Mouse (Mus musculus): ENCODE measurements around the gene Atoh8.

- no peak for TF ChIP-seq CEBPB (IDR thresholded peaks at IDR 0.05; ENCODE audit: low read depth)
- no peak for TF ChIP-seq CTCF (IDR thresholded peaks at IDR 0.05; ENCODE audit: control insufficient read depth, insufficient read depth, insufficient read length)
- TF ChIP-seq MYOD1 (IDR thresholded peaks at IDR 0.05; ENCODE audit: control insufficient read depth, insufficient read length, low read depth): no peak
- TF ChIP-seq MYOG (IDR thresholded peaks at IDR 0.05; ENCODE audit: control insufficient read depth, extremely low read depth, insufficient read length): no peak
- TF ChIP-seq USF1 (IDR thresholded peaks at IDR 0.05; ENCODE audit: low read depth): no peak
- TF ChIP-seq MAX (IDR thresholded peaks at IDR 0.05): no peak
- no peak for TF ChIP-seq FOSL1 (IDR thresholded peaks at IDR 0.05; ENCODE audit: insufficient read depth, low read length, poor library complexity, severe bottlenecking)
Measured at GRCm38 (mm10) chr6:72241133-72241842, 5.9 kb upstream of the Atoh8 start.
